Mouse (Mus musculus) lung, adult 2 months (tissue): Measurements from ENCODE around the gene Etnppl.

ENCODE experiments used
- CTCF ChIP-seq: fragments of 200-500 bp; IDR thresholded peaks from 2 replicates; pipeline ENCODE4 v1.5.1; 2011; ENCODE audit warnings: mild to moderate bottlenecking, low read length, control low read depth; ENCODE audit not compliant: insufficient read depth
- POLR2A ChIP-seq: fragments of 200-500 bp; IDR thresholded peaks from 2 replicates; pipeline ENCODE4 v1.6.1; 2011; ENCODE audit warnings: low read depth, mild to moderate bottlenecking, control low read depth, low read length, borderline replicate concordance; ENCODE audit errors: extremely low read depth

DNA sequence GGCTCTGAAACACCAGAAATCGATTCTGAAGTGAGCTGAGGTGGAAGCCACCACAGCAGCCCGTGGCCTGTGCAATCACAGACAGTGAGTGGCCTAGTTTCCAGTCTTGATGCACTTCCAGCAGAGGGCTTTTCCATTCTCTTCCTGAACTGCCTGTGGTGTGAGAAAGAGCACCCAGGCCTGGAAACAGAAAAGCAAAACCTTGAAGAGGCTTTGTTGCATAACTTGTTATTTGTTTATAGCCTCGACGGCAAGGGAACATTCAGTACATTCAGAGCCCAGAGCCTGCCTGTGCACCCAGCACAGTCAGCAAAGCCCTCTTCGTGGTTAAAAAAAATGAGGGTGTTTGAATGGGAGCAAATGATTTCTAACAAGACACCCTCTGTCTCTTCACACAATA is 16.6 kb downstream of the Etnppl start:
- no peak for TF ChIP-seq POLR2A
- TF ChIP-seq CTCF: no peak
